Mouse (Mus musculus): ENCODE measurements at regions not wholly inside any gene's neighbourhood (a gene's known extent, or its start where the extent isn't known, plus 50 kb on each side); places are given as distances from the start of the nearest gene placed in this dataset.

DNA sequence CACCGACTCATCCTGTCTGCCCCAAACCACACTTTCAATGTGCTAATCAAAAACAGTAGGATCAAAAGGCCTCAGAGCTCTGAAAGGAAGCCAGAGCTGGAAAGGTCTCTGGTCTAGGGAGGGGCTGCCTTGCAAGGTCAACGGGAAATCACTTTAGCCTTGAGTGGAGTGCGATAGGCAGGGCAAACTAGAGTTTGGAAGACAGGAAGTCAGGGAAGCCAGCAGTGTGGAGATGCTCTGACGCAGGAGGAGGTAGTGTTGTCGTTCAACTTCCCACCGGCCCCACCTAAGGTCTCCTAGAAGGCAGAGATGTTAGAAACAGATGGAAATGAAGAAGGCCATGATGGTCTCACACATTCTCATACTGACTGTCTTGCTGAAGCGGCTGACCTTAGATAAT is 52.0 kb upstream of the Trp53i11 start:
- H3K36me3 ChIP-seq = no peaks in the 10 kb centered on the region
- no peaks in the 10 kb centered on the region for H3K9me3 ChIP-seq (replicated peaks)
- no peak overlapping the region for H3K4me3 ChIP-seq (replicated peaks)
- peaks cover 6% of the 10 kb centered on the region for H3K4me1 ChIP-seq
- no peak for ATAC-seq (ENCODE audit: insufficient number of reproducible peaks, low FRiP score, low TSS enrichment, low read depth)
- H3K27ac ChIP-seq (replicated peaks) = no peak overlapping the region
- no peak overlapping the region for H3K9ac ChIP-seq
- 52% methylated on average over 7 of the region's 7 CpGs for WGBS
- H3K4me2 ChIP-seq (replicated peaks) = no peak overlapping the region
- no peaks in the 10 kb centered on the region for H3K27me3 ChIP-seq

GRCm38 (mm10) chr2:93133301-93133971 is 53.9 kb upstream of the Trp53i11 start:
- H3K4me1 ChIP-seq = peaks cover 6% of the 10 kb centered on the region
- WGBS = 62% methylated on average over 10 of the region's 10 CpGs

GRCm38 (mm10) chr2:93131825-93132623 is 55.3 kb upstream of the Trp53i11 start:
- H3K27me3 ChIP-seq = no peaks in the 10 kb centered on the region
- H3K9me3 ChIP-seq (replicated peaks) = no peaks in the 10 kb centered on the region
- no peaks in the 10 kb centered on the region for H3K36me3 ChIP-seq
- 23% methylated on average over 9 of the region's 9 CpGs for WGBS
- H3K9ac ChIP-seq = no peak overlapping the region
- no peak overlapping the region for H3K4me3 ChIP-seq (replicated peaks)
- peaks cover 7% of the 10 kb centered on the region for H3K4me1 ChIP-seq
- ATAC-seq (ENCODE audit: insufficient number of reproducible peaks, low FRiP score, low TSS enrichment, low read depth) = peak; percentile 74
- H3K4me2 ChIP-seq (replicated peaks) = peak overlapping the region; percentile 21
- peak overlapping the region; percentile 55; the same call in 1 of the 2 replicates for H3K27ac ChIP-seq (replicated peaks)

More at GRCm38 (mm10) chr2:93133301-93133971, 53.9 kb upstream of the Trp53i11 start:
- Histone ChIP-seq H3K27ac (replicated peaks) (no peak overlapping the region), H3K9ac (no peak overlapping the region), H3K9me3 (replicated peaks) (no peaks in the 10 kb centered on the region), H3K4me2 (replicated peaks) (no peak overlapping the region), H3K4me3 (replicated peaks) (no peak overlapping the region), H3K36me3 (no peaks in the 10 kb centered on the region), H3K27me3 (no peaks in the 10 kb centered on the region)
- ATAC-seq (ENCODE audit: insufficient number of reproducible peaks, low FRiP score, low TSS enrichment, low read depth) = no peak; the same call in 1 of the 2 replicates

- H3K36me3 ChIP-seq = no peaks in the 10 kb centered on the region
- ATAC-seq (ENCODE audit: insufficient number of reproducible peaks, low FRiP score, low TSS enrichment, low read depth) = no peak
- no peaks in the 10 kb centered on the region for H3K9me3 ChIP-seq (replicated peaks)
- no peak overlapping the region for H3K4me2 ChIP-seq (replicated peaks)
- no peak overlapping the region for H3K9ac ChIP-seq
- H3K27me3 ChIP-seq = no peaks in the 10 kb centered on the region
- no peak overlapping the region for H3K4me3 ChIP-seq (replicated peaks)
- H3K4me1 ChIP-seq = peaks cover 14% of the 10 kb centered on the region
- 80% methylated on average over 9 of the region's 9 CpGs for WGBS
- H3K27ac ChIP-seq (replicated peaks) = no peak overlapping the region
Measured at GRCm38 (mm10) chr2:93131236-93131635, 56.1 kb upstream of the Trp53i11 start.

DNA sequence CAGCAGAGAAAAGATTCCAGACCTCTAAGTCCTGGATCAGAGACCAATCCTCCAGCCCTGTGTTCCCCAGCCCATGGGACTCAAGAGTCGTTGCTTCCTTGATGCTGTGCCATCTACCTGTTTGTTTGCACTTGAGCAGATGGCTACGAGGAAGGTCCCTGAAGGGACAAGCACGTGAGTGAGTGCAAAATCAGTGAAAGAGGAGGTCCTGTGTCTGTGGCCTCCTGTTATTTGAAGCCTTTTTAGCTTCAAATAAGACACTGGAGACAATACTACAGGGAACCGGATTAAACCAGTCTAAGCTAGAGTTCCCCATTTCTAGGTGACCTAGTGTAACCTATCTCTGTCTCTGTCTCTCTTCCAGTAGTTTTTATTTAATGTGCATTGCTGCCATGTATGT is 58.2 kb upstream of the Trp53i11 start:
- no peak for ATAC-seq (ENCODE audit: insufficient number of reproducible peaks, low FRiP score, low TSS enrichment, low read depth)
- Histone ChIP-seq H3K27me3 (no peaks in the 10 kb centered on the region), H3K4me2 (replicated peaks) (no peak overlapping the region), H3K36me3 (no peaks in the 10 kb centered on the region), H3K27ac (replicated peaks) (no peak overlapping the region), H3K4me3 (replicated peaks) (no peak overlapping the region), H3K9ac (no peak overlapping the region), H3K9me3 (replicated peaks) (no peaks in the 10 kb centered on the region), H3K4me1 (peaks cover 14% of the 10 kb centered on the region)
- WGBS = 51% methylated on average over 4 of the region's 4 CpGs

- 47% methylated on average over 7 of the region's 7 CpGs for WGBS
- peaks cover 8% of the 10 kb centered on the region; the same call in 1 of the 2 replicates for H3K4me1 ChIP-seq
- ATAC-seq (ENCODE audit: insufficient number of reproducible peaks, low FRiP score, low TSS enrichment, low read depth) = peak; percentile 20; the same call in 1 of the 2 replicates
Measured at GRCm38 (mm10) chr2:93126595-93127165, 60.7 kb upstream of the Trp53i11 start.

GRCm38 (mm10) chr2:93126112-93126511 is 61.2 kb upstream of the Trp53i11 start:
- no peaks in the 10 kb centered on the region for H3K36me3 ChIP-seq
- WGBS = 52% methylated on average over 7 of the region's 7 CpGs
- no peak overlapping the region for H3K4me2 ChIP-seq (replicated peaks)
- H3K4me1 ChIP-seq = peaks cover 8% of the 10 kb centered on the region; the same call in 1 of the 2 replicates
- no peaks in the 10 kb centered on the region for H3K27me3 ChIP-seq
- ATAC-seq (ENCODE audit: insufficient number of reproducible peaks, low FRiP score, low TSS enrichment, low read depth) = 0 out of 2 replicates have a peak, but pooled peaks have one; percentile 31
- H3K27ac ChIP-seq (replicated peaks) = no peak overlapping the region
- H3K9me3 ChIP-seq (replicated peaks) = no peaks in the 10 kb centered on the region
- H3K4me3 ChIP-seq (replicated peaks) = no peak overlapping the region
- no peak overlapping the region for H3K9ac ChIP-seq

More at GRCm38 (mm10) chr2:93126595-93127165, 60.7 kb upstream of the Trp53i11 start:
- no peak overlapping the region for H3K4me3 ChIP-seq (replicated peaks)
- no peaks in the 10 kb centered on the region for H3K36me3 ChIP-seq
- no peaks in the 10 kb centered on the region for H3K9me3 ChIP-seq (replicated peaks)
- H3K27me3 ChIP-seq = no peaks in the 10 kb centered on the region
- H3K27ac ChIP-seq (replicated peaks) = no peak overlapping the region
- no peak overlapping the region for H3K4me2 ChIP-seq (replicated peaks)
- H3K9ac ChIP-seq = no peak overlapping the region

- Histone ChIP-seq H3K27me3 (no peaks in the 10 kb centered on the region), H3K4me2 (replicated peaks) (no peak overlapping the region), H3K4me3 (replicated peaks) (no peak overlapping the region), H3K9ac (no peak overlapping the region), H3K36me3 (no peaks in the 10 kb centered on the region), H3K27ac (replicated peaks) (no peak overlapping the region), H3K4me1 (peaks cover 8% of the 10 kb centered on the region; the same call in 1 of the 2 replicates), H3K9me3 (replicated peaks) (no peaks in the 10 kb centered on the region)
- ATAC-seq (ENCODE audit: insufficient number of reproducible peaks, low FRiP score, low TSS enrichment, low read depth) = no peak
- 84% methylated on average over 7 of the region's 7 CpGs for WGBS
Measured at GRCm38 (mm10) chr2:93124866-93125467, 62.4 kb upstream of the Trp53i11 start.

DNA sequence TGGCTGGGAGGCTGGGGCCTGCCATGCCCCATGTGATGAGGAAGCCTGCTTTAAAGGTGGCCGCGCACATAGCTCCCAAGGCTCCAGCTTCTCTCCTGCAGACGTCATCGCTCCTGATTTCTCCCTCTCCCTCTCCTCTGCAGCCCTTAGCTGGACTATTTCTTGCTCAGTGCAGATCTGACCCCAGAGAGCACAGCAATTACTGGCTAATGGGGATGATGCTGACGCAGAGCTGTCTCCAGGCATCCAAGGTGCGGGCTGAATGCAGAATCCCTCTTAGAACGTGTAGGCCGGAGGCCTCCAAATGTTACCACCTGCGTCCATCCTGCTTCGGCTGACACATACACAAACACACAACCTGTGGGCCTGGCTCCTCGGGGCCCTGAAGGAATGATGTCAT is 63.5 kb upstream of the Trp53i11 start:
- Histone ChIP-seq H3K9me3 (replicated peaks) (no peaks in the 10 kb centered on the region), H3K4me2 (replicated peaks) (no peak overlapping the region), H3K27ac (replicated peaks) (no peak overlapping the region), H3K9ac (no peak overlapping the region), H3K4me3 (replicated peaks) (no peak overlapping the region), H3K36me3 (no peaks in the 10 kb centered on the region), H3K27me3 (no peaks in the 10 kb centered on the region), H3K4me1 (peaks cover 8% of the 10 kb centered on the region; the same call in 1 of the 2 replicates)
- 75% methylated on average over 11 of the region's 11 CpGs for WGBS
- ATAC-seq (ENCODE audit: insufficient number of reproducible peaks, low FRiP score, low TSS enrichment, low read depth) = no peak

- no peaks in the 10 kb centered on the region for H3K36me3 ChIP-seq
- no peaks in the 10 kb centered on the region for H3K9me3 ChIP-seq (replicated peaks)
- H3K4me2 ChIP-seq (replicated peaks) = no peak overlapping the region
- H3K27ac ChIP-seq (replicated peaks) = no peak overlapping the region
- H3K4me1 ChIP-seq = no peaks in the 10 kb centered on the region
- ATAC-seq (ENCODE audit: insufficient number of reproducible peaks, low FRiP score, low TSS enrichment, low read depth) = no peak
- 81% methylated on average over 13 of the region's 13 CpGs for WGBS
- no peak overlapping the region for H3K9ac ChIP-seq
- no peaks in the 10 kb centered on the region for H3K27me3 ChIP-seq
- H3K4me3 ChIP-seq (replicated peaks) = no peak overlapping the region
Measured at GRCm38 (mm10) chr2:93120386-93120785, 67.0 kb upstream of the Trp53i11 start.

- Histone ChIP-seq H3K36me3 (no peaks in the 10 kb centered on the region), H3K27ac (replicated peaks) (no peak overlapping the region), H3K4me1 (no peaks in the 10 kb centered on the region), H3K9me3 (replicated peaks) (no peaks in the 10 kb centered on the region), H3K4me2 (replicated peaks) (no peak overlapping the region), H3K4me3 (replicated peaks) (no peak overlapping the region), H3K27me3 (no peaks in the 10 kb centered on the region), H3K9ac (no peak overlapping the region)
- WGBS = 55% methylated on average over 8 of the region's 8 CpGs
- ATAC-seq (ENCODE audit: insufficient number of reproducible peaks, low FRiP score, low TSS enrichment, low read depth) = no peak
Measured at GRCm38 (mm10) chr2:93119001-93119400, 68.3 kb upstream of the Trp53i11 start.
